In the genomic region with DNA sequence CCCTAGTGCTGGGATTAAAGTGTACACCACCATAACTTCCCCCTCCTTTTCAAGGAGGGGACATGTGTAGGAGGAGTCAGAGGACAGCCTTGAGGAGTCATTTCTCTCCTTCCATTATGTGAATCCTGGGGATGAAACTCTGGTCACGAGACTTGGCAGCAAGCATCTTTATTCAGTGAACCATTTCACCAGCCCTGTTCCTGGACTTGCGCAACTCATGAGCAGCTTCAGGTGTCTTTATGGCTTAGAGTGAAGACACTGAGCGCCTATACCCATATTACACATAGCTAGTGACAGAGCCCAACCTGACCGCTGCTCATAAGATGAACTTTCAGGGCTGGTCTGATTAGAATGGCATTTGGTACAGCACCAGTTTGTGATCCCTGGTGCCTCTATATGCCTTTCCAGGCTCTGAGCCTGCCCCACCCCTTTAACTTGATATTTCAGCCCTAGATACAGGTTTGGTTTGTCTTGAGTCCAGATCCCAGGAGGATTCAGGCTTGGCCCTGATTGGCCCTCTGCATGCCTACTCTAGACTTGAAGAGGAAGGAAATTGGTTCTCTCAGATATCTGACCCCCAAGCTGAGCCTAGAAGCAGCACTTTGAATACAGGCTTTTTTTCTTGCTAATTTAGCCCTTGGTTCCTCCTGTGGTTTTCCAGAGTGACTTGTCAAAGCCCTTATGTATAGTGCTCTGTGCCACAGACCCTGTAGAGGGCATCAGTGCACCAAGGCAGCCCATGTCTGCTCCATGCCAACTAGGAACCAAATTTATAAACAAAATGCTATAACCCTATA, we compare ENCODE assay signal across 10 mouse cellular contexts. TPM values are rescaled to one million over a fixed set of nuclear protein-coding genes. Genes with fewer than 3 reads are reported as not detected.
DNase-seq lines count a peak whose midpoint lies in the region; ATAC-seq and TF ChIP-seq lines count a peak whose summit lies in the region.
"Had no signal": no experiment of that assay in that cellular context is flagged by ENCODE, and none has a peak within 500 bp of the region (broad histone marks: within the 10 kb centered on the region; RNA-seq: fewer than 3 reads in every experiment).

No protein-coding gene starts in this region.

- H3K36me3 ChIP-seq in neural tube, embryonic 12.5 days = no peaks in the 10 kb centered on the region
- no peaks in the 10 kb centered on the region for H3K36me3 ChIP-seq in neural tube, embryonic 15.5 days
- H3K36me3 ChIP-seq: heart, embryonic 12.5 days; neural tube, embryonic 13.5 days had no signal

- no peak overlapping the region for H3K4me2 ChIP-seq in neural tube, embryonic 12.5 days (replicated peaks)
- no peak overlapping the region for H3K4me2 ChIP-seq in neural tube, embryonic 15.5 days
- H3K4me2 ChIP-seq: heart, embryonic 12.5 days; neural tube, embryonic 13.5 days had no signal

- 0 out of 2 replicates have a peak, but pooled peaks have one; percentile 49 for ATAC-seq in neural tube, embryonic 12.5 days (ENCODE audit: low FRiP score, low read depth)
- no peak for ATAC-seq in neural tube, embryonic 15.5 days (ENCODE audit: low FRiP score)
- peak; percentile 93 to 97 for ATAC-seq in hematopoietic stem cell, adult 5-6 weeks (replicated peaks in 1 of 2; ENCODE audit: insufficient read depth in 1 of 2, low FRiP score in 2 of 2, low TSS enrichment in 1 of 2, low read depth in 1 of 2, poor library complexity in 2 of 2, severe bottlenecking in 2 of 2)
- 0 out of 2 replicates have a peak, but pooled peaks have one; percentile 40 for ATAC-seq in neutrophil, adult 5-6 weeks (ENCODE audit: extremely low read depth, insufficient number of reproducible peaks, low FRiP score, poor library complexity, severe bottlenecking)

- H3K9ac ChIP-seq in neural tube, embryonic 12.5 days = no peak overlapping the region
- H3K9ac ChIP-seq in neural tube, embryonic 15.5 days (replicated peaks) = no peak overlapping the region
- H3K9ac ChIP-seq: heart, embryonic 12.5 days; neural tube, embryonic 13.5 days had no signal

- intact Hi-C loops in gastrocnemius, adult 2 months (cut with DNase I) = loop anchor here (5.0 kb wide), 1 partner anchor 35 kb away; no protein-coding TSS in a partner anchor
- intact Hi-C loops in left cerebral cortex, postnatal 25 days (cut with DNase I) = no loop called here
- intact Hi-C loops in heart, postnatal 10 days (cut with DNase I) = loop anchor here (2.0 to 5.0 kb wide), 2 partner anchors 47 to 55 kb away; a partner anchor contains a TSS

- H3K9me3 ChIP-seq in neural tube, embryonic 12.5 days = no peaks in the 10 kb centered on the region
- no peaks in the 10 kb centered on the region for H3K9me3 ChIP-seq in neural tube, embryonic 15.5 days (replicated peaks)
- H3K9me3 ChIP-seq: heart, embryonic 12.5 days; neural tube, embryonic 13.5 days had no signal

- no peaks in the 10 kb centered on the region for H3K27me3 ChIP-seq in neural tube, embryonic 12.5 days (replicated peaks)
- no peaks in the 10 kb centered on the region for H3K27me3 ChIP-seq in neural tube, embryonic 15.5 days (replicated peaks)
- H3K27me3 ChIP-seq: heart, embryonic 12.5 days; neural tube, embryonic 13.5 days had no signal

- WGBS in neural tube, embryonic 12.5 days = 94% methylated on average over 4 of the region's 4 CpGs
- 85% methylated on average over 4 of the region's 4 CpGs for WGBS in neural tube, embryonic 15.5 days

- no peak overlapping the region for H3K4me3 ChIP-seq in gastrocnemius, adult 2 months
- no peak overlapping the region for H3K4me3 ChIP-seq in neural tube, embryonic 12.5 days
- no peak overlapping the region for H3K4me3 ChIP-seq in neural tube, embryonic 15.5 days (replicated peaks)
- H3K4me3 ChIP-seq: heart, embryonic 12.5 days; neural tube, embryonic 13.5 days had no signal

- DNase-seq in gastrocnemius, adult 2 months = no peak
- DNase-seq in gastrocnemius, postnatal 10 days = no peak
- no peak for DNase-seq in left cerebral cortex, postnatal 25 days (ENCODE audit: low spot score in 2 of 2)
- DNase-seq in heart, postnatal 10 days = no peak

- TF ChIP-seq CTCF in gastrocnemius, adult 2 months (IDR thresholded peaks at IDR 0.05) = peak; percentile 52

- peak overlapping the region; percentile 82 for H3K27ac ChIP-seq in gastrocnemius, adult 2 months
- H3K27ac ChIP-seq in neural tube, embryonic 12.5 days = no peak overlapping the region
- no peak overlapping the region for H3K27ac ChIP-seq in neural tube, embryonic 15.5 days (replicated peaks)

- H3K4me1 ChIP-seq in neural tube, embryonic 12.5 days = peaks cover 11% of the 10 kb centered on the region; the same call in 1 of the 2 replicates
- peaks cover 17% of the 10 kb centered on the region for H3K4me1 ChIP-seq in neural tube, embryonic 15.5 days

RNA-seq across cellular contexts. Expression of a gene that starts 48.0 kb away (rescaled TPM):
- total RNA-seq in gastrocnemius, adult 2 months (2021) = 1 to 10 TPM; 5.6 to 7.8 TPM
- 10 to 100 TPM; 17.3 to 19.4 TPM for total RNA-seq in gastrocnemius, postnatal 10 days (2021)
- polyA plus RNA-seq in neural tube, embryonic 12.5 days (2016; fragmentation: Nextera tagmentation; extraction: Ambion mirVana) = 5.5 and 5.7 TPM in 2 replicates
- 7.2 and 8.4 TPM in 2 replicates for polyA plus RNA-seq in neural tube, embryonic 15.5 days (2015; fragmentation: Nextera tagmentation; extraction: Ambion mirVana)
- 4.9 and 11.3 TPM in 2 replicates for total RNA-seq in hematopoietic stem cell, adult 5-6 weeks (2017)
- 2.6 and 2.8 TPM in 2 replicates for total RNA-seq in neutrophil, adult 5-6 weeks (2017)
- total RNA-seq in left cerebral cortex, postnatal 25 days (2021) = 100 to 1,000 TPM in 1 of 2 experiments, 10 to 100 TPM in 1; 83.7 to 110 TPM
- 10 to 100 TPM; 28.4 to 33.4 TPM for total RNA-seq in heart, postnatal 10 days (2021)
